Mouse (Mus musculus): Measurements from ENCODE around the gene Pinlyp.

DNA sequence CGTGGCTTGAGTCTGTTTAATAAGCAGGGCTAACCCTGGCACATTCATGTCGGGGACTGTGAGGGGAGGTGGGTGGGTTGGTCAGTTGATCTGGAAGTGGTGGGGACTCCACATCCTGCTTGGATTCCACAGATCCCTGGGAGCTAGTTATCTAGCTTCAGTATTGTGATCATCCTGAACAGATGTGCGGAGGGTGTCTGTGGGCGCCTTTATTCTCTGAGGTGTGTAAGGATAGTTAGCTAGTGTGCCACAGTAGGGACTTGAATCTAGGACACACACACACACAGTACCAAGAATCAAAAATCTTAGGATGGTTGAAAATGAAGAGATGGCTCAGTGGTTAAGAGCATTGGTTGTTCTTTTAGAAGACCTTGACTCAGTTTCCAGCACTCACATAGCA is 22.6 kb upstream of the Pinlyp start:
- TF ChIP-seq POLR2A (IDR thresholded peaks at IDR 0.05; ENCODE audit: borderline replicate concordance, insufficient read depth, low read length) (no peak), CTCF (IDR thresholded peaks at IDR 0.05; ENCODE audit: borderline replicate concordance, insufficient read depth, low read depth, low read length) (no peak)

Measured in cerebellum, adult 2 months (tissue).